Mouse (Mus musculus) bone marrow macrophage, adult 2 months (primary cell): ENCODE data around the gene Myo15b. TPM values are rescaled to one million over a fixed set of nuclear protein-coding genes. Genes with fewer than 3 reads are reported as not detected.

Experiments
- H3K27ac ChIP-seq: 2 replicates; pipeline ENCODE4 v1.5.1; 2012; ENCODE audit warnings: low read depth, low read length; ENCODE audit not compliant: insufficient read depth
- H3K4me1 ChIP-seq: 2 replicates; pipeline ENCODE4 v1.6.1; 2012; ENCODE audit warnings: low read length; ENCODE audit not compliant: control insufficient read depth, insufficient read depth
- H3K4me3 ChIP-seq: 2 replicates; pipeline ENCODE4 v1.5.1; 2012; ENCODE audit warnings: mild to moderate bottlenecking, low read length, moderate library complexity; ENCODE audit not compliant: insufficient read depth
- CTCF ChIP-seq: IDR thresholded peaks from 2 replicates; pipeline ENCODE4 v1.5.1; 2012; ENCODE audit warnings: low read depth, mild to moderate bottlenecking, low read length, moderate library complexity
- POLR2A ChIP-seq: IDR thresholded peaks from 2 replicates; pipeline ENCODE4 v1.6.1; 2012; ENCODE audit warnings: mild to moderate bottlenecking, low read depth, low read length, borderline replicate concordance
- polyA plus RNA-seq: library from polyadenylated mRNA; stranded (reverse); fragments of >200 nt; gene quantifications from 2 replicates; pipeline ENCODE4 v1.2.4, GENCODE M21; 2012; ENCODE audit not compliant: missing spikeins, insufficient read depth, insufficient read length

Gene Myo15b
- not detected in 2 replicates for polyA plus RNA-seq

DNA sequence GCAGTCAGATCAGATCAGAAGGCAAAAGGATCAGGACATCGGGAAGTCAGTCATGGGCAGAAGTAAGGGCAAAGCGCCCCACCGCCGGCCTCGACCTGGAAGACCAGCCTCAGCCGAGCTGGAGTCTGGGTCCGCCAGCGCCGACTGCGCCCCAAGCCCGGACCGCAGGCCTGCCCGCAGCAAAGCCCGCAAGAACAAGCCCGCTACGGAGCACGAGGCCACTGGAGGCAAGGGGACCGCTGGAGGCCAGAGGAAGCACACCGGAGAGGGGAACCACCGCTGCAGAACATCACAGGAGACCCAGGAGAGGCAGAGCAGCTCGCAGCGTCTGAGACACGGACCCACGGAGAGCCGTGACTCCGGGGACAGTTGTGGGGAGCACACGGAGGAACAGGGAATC lies at the start of gene Myo15b:
TSS of gene Myo15b (plus strand) at position 53 of the 400 bp plus-strand sequence.
- no peak within 1 kb of the TSS for H3K27ac ChIP-seq
- TF ChIP-seq POLR2A = no peak
- TF ChIP-seq CTCF = no peak
- H3K4me3 ChIP-seq = peak within 1 kb of the TSS; percentile 28; the same call in 1 of the 2 replicates
- no peaks in the 10 kb centered on the region for H3K4me1 ChIP-seq

DNA sequence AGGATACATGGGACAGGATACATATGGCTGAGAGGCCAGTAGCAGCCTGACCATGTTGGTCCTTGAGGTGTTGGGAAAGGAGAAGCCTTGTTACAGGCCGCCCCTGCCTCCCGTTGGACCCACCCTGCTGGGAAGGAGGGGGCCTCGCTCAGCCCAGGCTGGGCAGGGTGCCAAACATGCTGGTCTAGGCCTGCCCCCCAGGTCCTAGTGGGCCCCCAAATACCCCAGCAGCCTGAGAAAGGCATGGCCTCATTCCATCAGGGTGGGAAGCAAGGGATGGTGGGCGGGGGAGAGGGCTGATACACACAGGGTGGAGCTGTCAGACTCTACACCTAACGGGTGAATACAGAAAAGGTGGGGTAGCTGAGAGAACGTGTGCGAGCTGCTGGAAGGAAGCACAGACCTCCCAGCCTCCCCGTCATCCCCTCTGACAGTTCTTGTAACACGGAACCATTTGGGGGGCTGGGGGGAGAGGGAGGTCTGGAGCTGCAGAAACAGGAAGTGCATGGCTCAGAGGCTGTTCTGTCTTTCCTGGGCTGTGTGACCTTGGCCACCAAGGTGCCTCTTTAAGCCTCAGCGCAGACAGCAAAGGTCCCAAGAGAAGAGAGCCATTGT lies 49.4 kb upstream of the Myo15b start:
- H3K4me3 ChIP-seq = no peak overlapping the region
- H3K4me1 ChIP-seq = peaks cover 2% of the 10 kb centered on the region; the same call in 1 of the 2 replicates
- TF ChIP-seq POLR2A = no peak
- TF ChIP-seq CTCF = no peak
- H3K27ac ChIP-seq = no peak overlapping the region

DNA sequence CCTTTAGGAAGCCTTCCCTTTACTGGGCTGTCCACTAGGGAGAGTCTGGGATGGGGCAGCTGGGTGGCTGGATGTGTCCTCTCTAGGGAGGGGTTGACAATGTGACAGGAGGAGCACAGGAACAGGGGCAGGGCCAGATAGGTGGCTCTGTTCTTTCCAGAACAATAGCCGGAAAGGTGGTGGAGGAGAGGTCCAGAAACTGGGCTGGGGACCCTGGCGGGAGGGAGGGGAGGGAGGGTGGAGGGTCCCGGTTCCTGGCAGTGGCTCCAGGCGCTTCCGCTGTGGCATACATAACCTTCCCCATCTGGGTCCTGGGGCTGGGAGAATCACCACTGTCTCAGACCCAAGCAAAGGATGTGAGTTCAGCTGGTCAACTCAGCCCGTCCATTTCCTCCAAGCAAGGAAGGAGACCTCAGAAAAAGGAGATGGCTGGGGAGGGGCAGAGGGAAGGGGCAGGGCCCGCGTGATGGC lies 48.9 kb upstream of the Myo15b start:
- no peak overlapping the region for H3K27ac ChIP-seq
- H3K4me3 ChIP-seq = no peak overlapping the region
- H3K4me1 ChIP-seq = peaks cover 4% of the 10 kb centered on the region; the same call in 1 of the 2 replicates
- TF ChIP-seq CTCF (no peak), POLR2A (no peak)

DNA sequence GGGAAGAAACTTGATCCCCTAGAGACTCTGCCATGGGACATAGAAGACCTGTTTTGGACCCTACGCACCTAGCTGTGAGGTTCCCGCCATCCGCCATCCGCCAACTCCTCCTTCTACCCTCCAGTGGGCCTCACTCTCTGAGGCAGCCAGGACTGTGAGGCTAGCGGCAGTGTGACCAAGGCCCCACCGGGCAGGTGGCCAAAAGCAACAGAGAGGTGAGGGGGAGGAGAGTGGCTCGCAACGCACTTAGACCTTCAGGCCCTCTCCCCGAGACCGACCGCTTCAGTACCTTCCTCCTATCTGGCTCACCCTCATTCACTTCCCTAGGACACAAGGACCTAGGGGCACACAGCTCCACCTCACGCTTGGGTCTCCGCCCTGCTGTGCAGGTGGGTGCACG lies 47.8 kb upstream of the Myo15b start:
- TF ChIP-seq POLR2A (no peak), CTCF (no peak)
- Histone ChIP-seq H3K4me1 (peaks cover 4% of the 10 kb centered on the region; the same call in 1 of the 2 replicates), H3K4me3 (no peak overlapping the region), H3K27ac (no peak overlapping the region)

DNA sequence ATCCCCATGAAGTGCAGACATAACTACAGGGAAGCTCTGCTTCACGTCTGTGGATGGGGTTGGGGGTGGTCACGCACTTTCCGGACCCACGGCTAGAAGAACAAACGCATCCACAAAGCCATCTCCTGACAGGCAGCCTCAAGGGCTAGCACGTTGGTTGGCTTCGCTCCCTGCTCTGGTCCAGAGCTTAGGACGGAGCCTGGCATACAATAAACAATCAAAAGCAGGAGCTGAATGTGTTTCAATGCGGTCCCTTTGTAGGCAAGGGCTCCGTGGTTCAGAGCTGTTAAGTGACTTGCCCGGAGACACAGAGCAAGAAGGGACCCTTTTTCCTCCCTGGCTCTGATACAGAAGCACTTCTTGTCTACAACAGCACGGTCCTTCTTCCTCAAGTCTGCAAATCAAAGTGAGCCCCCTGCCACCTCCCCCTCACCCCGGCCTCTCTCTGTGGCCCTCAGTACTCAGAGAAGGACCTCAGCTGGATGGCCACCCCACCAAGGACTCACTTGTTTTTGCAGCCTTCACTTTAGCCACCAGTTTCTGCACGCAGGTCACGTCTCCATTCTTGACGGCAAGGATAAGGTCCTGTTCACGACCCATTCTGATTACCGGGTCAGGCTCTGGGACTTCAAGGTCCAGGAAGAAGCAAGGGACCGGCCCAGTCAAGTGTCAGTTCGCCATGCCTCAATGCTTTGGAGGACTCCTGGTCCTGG lies 46.7 kb upstream of the Myo15b start:
- no peak overlapping the region for H3K27ac ChIP-seq
- peaks cover 9% of the 10 kb centered on the region; the same call in 1 of the 2 replicates for H3K4me1 ChIP-seq
- no peak for TF ChIP-seq CTCF
- TF ChIP-seq POLR2A = no peak
- no peak overlapping the region for H3K4me3 ChIP-seq

DNA sequence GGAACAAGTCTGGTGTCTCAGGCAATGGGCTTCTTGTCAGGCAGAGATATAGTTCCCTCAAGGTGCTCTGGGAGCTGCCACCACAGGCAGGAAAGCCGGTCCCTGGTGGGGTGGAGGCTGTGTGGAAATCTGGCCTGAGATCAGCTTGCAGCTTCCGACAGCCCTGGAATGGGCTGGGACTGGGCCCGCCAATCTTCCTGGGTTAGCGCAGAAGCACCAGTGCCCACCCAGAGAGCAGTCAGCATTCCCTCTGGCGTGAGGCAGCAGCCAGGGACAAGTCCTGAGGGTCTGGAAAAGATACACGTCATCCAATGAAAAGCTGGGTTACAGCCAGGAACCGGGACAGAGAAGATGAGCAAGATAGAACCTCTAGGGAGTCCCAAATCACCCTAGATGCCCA lies 46.1 kb upstream of the Myo15b start:
- Histone ChIP-seq H3K4me3 (no peak overlapping the region), H3K27ac (no peak overlapping the region), H3K4me1 (peaks cover 9% of the 10 kb centered on the region; the same call in 1 of the 2 replicates)
- TF ChIP-seq CTCF (no peak), POLR2A (no peak)

DNA sequence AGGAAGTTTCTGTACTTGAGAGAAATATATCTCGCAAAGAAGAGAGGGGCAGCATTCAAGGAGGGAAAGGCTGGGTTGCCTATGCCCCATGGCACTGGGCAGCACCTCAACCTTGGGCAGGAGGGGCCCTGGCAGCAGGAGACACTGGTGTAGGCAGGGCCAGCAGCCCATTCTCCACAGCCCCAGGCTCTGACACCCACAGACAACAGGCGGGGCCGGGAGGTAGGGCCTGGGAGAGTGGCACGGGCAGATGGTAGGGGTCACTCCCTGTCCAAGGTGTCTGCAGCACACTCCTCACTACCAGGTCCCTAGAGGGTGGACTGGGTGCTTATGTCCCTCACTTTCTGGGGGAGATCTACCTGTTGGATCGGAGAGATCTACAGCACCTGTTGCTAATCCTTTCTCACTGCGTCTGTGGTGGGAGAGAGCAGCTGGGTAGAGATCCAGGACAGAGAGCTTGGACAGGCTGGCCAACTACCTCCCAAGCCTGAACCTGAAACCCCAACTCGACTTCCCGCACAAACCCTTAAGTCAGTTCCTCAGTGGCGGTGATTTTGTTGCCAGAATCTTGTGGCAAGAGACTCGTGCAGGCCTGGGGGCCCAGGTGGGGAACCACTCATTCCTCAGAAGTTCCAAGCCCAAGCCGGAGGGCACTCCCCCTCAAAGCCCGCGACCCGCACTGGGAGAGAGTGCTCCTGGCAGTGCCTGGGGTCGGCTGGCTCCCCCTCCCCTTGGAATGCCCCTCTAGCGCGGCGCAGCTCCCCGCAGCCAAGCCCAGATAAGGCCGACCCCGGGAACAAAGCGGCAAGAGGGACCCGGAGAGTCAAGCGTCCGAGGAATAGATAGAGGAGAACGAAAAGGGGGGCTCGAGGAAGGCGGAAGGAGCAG lies 45.4 kb upstream of the Myo15b start:
- H3K27ac ChIP-seq = no peak overlapping the region

DNA sequence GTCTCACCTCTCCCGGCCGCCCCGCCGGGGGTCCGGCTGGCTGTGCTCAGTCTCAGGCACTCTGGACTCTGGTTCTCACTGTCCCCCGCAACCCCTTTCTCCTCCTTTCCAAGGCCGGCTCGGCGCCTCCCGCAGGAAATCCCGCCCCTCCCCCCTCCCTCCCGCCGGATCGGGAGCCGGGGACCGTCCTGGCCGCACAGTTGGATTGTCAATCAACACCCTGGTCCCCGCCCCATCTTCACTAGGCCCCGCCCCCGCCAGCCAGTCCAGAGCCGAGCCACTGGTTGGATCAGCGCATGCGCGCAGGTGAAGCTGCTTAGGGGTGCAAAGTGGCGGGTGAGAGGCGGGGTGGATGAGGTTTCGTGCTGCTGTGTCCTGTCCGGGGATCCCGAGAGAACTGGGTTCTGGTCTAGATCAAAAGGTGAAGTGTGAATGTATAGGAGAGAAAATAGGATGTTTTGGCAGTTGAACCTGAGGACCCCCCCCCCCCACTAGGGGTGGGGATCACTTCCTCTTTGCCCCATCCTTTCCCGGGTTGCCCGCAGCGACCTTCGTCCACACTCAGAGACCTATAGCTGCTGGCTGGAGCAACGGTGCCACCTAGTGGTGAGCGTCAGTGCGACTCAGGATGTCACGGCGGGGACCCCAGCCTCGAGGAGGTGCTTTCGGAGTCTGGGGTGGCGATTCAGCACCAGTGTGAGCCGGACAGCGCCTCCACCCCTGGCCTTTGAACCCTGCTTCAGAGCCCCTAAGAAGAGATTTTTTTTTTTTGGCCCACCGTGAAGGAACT lies 44.5 kb upstream of the Myo15b start, which contains the start of gene Caskin2:
TSS of gene Caskin2 (minus strand) at position 133 of the 790 bp plus-strand sequence.
- H3K4me3 ChIP-seq = peak within 1 kb of the TSS; percentile 96
- peaks cover 9% of the 10 kb centered on the region; the same call in 1 of the 2 replicates for H3K4me1 ChIP-seq
- peak; percentile 74 for TF ChIP-seq CTCF
- TF ChIP-seq POLR2A = no peak
- H3K27ac ChIP-seq = no peak within 1 kb of the TSS

More for the DNA sequence above, 45.4 kb upstream of the Myo15b start:
- H3K4me1 ChIP-seq = peaks cover 9% of the 10 kb centered on the region; the same call in 1 of the 2 replicates
- peak overlapping the region; percentile 96 for H3K4me3 ChIP-seq
- TF ChIP-seq POLR2A = no peak
- no peak for TF ChIP-seq CTCF
